Mouse (Mus musculus) T-helper 17 cell (primary cell): ENCODE measurements around the gene Olfr597.
"Not testable (repeated sequence)": the region's sequence is repeated elsewhere in the genome, so short reads cannot be mapped to it uniquely, and the experiment has no call there.

Experiments used
- in situ Hi-C, 2 experiments: fragments of 300-600 bp; cut with MboI, MseI; formaldehyde crosslinking; loops; 1 replicate in 1 of 2; 2 replicates in 1 of 2; pipeline ENCODE4 v1.15.1; 2025; ENCODE audit warnings: high pct_unique_total_duplicates in 2 of 2

The Olfr597 gene

DNA sequence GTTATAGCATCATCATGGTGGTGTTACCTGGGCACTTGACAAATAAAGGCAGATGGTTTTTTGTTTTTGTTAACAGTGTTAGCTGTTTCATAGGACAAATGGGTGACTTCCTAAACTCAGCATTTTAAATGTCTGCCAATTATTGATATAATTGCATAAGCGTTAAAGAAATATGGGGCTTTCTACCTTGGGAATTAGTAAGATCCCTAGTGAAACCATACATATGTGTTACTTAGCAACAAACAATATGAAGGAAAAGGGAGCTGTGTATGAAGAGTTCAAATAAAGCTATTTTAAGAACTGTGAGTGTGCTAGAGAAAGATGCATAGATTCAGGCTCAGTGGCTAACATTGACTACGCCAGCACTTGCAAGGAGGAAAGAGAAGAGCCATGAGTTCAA is at the start of gene Olfr597:
Olfr597 (plus strand) TSS at position 301 of the 400 bp plus-strand sequence.
- in situ Hi-C loops: not testable (repeated sequence)

DNA sequence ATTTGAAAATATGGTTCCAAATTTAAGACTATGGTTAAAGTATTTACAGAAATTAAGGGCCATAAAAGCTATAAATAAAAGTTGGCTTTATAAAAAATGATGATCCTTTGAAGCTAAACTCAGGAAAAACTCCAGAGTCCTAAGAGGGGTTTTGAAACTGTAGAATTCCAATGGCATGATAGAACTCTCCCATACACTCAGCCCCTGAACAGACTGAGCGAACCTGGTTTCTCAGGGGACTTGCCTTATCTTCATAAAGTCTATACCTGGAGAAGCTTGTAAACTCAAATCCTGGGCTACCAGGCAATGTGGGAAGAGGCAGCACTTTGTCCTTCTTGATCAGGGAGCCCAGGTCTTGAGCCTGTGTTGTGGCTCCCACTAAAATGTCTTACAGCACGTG is 10.8 kb upstream of the Olfr597 start, which contains the start of gene Olfr596:
Olfr596 (plus strand) TSS at position 301 of the 400 bp plus-strand sequence.
- in situ Hi-C loops: loop anchor here in 1 of 2 experiments (5.0 kb wide), 1 partner anchor 77 kb away; no protein-coding TSS in a partner anchor

DNA sequence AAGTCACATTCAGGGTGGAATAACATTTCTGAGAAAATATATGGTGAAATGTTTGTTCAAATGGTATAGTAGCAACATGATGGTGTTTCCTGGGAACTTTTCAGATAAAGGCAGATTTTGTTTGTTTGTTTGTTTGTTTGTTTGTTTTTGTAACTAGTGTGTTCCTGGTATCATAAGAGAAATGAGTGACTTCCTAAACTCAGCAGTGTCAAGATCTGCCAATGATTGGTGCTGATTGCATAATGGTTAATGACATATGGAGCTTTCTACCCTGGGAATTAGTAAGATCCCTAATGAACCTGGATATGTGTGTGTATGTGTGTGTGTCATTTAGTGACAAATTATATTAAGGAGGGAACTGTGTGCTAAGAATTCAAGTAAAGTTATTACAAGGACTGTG is 7.2 kb downstream of the Olfr597 start, which contains the start of gene Olfr598:
Olfr598 (plus strand) TSS at position 301 of the 400 bp plus-strand sequence.
- in situ Hi-C loops: no loop called here

DNA sequence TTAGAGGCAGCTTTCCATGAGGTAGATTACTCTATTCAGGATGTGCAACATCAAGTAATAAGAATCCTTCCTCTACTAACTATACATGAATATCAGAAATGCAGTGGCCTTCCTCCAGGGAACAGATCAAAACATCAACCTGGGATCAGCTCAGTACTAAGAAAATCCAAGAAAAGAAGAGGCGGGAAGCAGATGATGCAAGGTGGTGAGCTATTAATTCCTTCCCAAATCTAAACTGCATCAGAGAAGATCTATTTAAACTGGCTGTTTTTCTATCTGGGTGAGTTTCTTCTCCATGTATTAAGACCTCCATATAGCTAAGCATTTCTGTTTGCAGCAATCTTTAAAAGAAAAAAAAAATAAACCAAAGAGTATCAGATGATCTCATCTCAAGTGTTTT is 19.5 kb downstream of the Olfr597 start, which contains the start of gene Olfr599:
Olfr599 (plus strand) TSS at position 301 of the 400 bp plus-strand sequence.
- in situ Hi-C loops: no loop called here

DNA sequence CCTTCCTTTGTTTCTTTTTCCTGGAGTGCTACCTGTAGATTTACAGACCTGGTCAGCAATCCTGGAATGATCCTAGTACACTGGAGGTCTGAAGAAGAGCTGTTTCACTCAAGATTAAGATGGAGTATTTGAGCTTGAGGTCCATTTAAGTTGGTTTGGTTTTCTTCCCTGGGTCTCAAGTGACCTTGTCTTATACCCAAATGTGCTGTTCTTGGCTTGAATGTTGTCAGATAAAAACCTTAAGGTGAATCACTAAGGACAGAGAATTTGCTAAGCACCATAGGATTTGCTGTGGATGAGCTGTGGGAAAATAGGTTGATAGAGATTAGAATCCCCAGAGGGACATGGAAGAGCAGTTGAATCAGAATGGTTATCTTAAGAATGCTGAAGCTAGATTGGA is 33.5 kb downstream of the Olfr597 start, which contains the start of gene Olfr600:
Olfr600 (minus strand) TSS at position 101 of the 400 bp plus-strand sequence.
- in situ Hi-C loops: no loop called here

DNA sequence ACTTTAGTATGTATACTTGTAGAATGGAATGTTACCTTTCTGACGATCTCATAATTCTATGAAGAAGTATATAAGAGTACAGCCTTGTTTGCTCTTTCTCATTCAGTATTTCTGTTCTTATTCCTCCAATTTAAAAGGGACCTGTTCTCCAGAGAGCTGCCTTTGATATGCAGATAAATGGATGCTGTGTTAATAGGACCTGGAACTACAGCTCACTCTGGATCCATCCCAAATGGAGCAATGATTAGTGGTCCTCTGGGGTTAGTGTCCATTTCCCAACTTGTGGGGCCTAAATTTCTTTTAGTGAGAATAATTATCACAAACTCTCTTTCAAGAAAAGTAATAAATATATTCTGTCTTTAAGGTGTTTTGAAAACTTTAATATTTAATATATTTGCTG is 46.4 kb downstream of the Olfr597 start, which contains the start of gene Olfr601:
Olfr601 (minus strand) TSS at position 101 of the 400 bp plus-strand sequence.
- in situ Hi-C loops: no loop called here
